Mouse (Mus musculus) G1E (cell line): ENCODE measurements around the gene Apopt1.

Experiments
- CTCF ChIP-seq: IDR thresholded peaks from 2 replicates; pipeline ENCODE4 v1.5.1; 2012; ENCODE audit warnings: low read depth, low read length, inconsistent platforms, mixed read lengths
- GATA1 ChIP-seq: IDR thresholded peaks from 2 replicates; pipeline ENCODE4 v1.6.1; 2012; ENCODE audit warnings: borderline replicate concordance, low read length, inconsistent platforms, mixed read lengths
- POLR2AphosphoS5 ChIP-seq: IDR thresholded peaks from 2 replicates; pipeline ENCODE4 v1.6.1; 2012; ENCODE audit warnings: low read depth, low read length, inconsistent platforms; ENCODE audit not compliant: insufficient replicate concordance
- TAL1 ChIP-seq: conservative IDR thresholded peaks from 2 replicates; pipeline ENCODE4 v1.6.1; 2012; ENCODE audit warnings: low read depth, low read length, inconsistent platforms, mixed read lengths

- no peak for TF ChIP-seq CTCF
- TF ChIP-seq TAL1 = no peak
- TF ChIP-seq POLR2AphosphoS5 = no peak
- no peak for TF ChIP-seq GATA1
Measured at GRCm38 (mm10) chr12:111734912-111735311, 21.9 kb downstream of the Apopt1 start.
